Mouse (Mus musculus) left cerebral cortex, postnatal 25 days (tissue): ENCODE results near the gene Trappc5. TPM values are rescaled to one million over a fixed set of nuclear protein-coding genes. Genes with fewer than 3 reads are reported as not detected.

ENCODE experiments used
- DNase-seq, 2 experiments: peaks; one replicate each; pipeline ENCODE4 v3.0.0; 2022; ENCODE audit warnings: low spot score in 2 of 2, mixed read lengths in 1 of 2
- intact Hi-C: fragments of 180-260 bp; cut with DNase I; formaldehyde crosslinking; loops from one replicate; pipeline ENCODE4 v1.15.1; 2025
- total RNA-seq, 2 experiments: library from RNA; stranded (reverse); gene quantifications; 2 replicates each; pipeline ENCODE4 v1.2.3; 2021

Trappc5 gene
- total RNA-seq, 2 experiments from 2014 or later = 25.7 to 27.1 TPM

GRCm38 (mm10) chr8:3671980-3672491 is 4.1 kb upstream of the Trappc5 start, which contains the start of gene Fcor:
Gene Fcor (minus strand): TSS chr8:3672362.
- intact Hi-C loops = loop anchor here (1.0 to 2.0 kb wide), 2 partner anchors 45 to 113 kb away; no protein-coding TSS in a partner anchor
- peak; percentile 90 to 91 for DNase-seq

DNA sequence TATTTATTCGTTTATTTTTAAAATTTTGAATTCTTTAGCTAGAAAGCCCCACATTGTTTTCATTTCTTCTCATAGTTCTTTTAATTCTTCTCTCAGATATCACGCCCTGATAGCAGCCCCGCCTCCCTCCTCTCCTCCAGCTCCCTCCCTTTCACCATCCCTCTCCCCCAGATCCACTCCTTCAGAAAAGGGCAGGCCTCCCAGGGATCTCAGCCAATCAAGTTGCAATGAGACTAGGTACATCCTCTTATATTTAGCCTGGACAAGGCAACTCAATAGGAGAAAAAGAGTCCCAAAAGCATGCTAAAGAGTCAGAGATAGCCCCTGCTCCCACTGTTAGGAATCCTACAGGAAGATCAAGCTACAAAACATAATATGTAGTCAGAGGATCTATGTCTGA is 1.4 kb upstream of the Trappc5 start:
- intact Hi-C loops = loop anchor here (5.0 kb wide), 1 partner anchor 212 kb away; no protein-coding TSS in a partner anchor
- DNase-seq = no peak

DNA sequence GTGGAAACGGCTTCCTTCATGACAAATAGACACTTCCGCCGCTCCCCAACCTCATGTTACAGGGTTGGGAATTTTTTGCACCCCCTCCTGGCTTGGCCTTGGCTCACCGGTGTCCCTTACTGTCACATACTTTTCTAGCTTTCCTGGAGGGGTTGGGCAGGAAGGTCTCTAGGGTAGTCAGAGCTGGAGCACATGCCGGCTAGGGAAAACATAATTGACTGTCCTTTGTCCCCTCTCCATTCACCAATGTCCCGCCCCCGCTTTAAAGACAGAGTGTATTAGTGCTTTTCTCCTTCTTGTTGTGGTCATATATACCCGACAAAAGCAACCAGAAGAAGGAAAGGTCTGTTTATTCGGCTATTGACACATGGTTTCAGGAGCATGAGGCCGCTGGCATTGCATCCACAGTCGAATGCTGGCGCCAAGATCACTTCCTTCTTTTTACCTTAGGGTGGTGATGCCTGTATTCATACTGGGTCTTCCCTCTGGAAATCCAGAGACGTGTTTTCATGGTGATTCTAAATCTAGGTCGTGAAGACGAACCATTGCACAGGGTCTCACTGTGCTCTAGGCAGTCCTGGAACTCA is 987 bp downstream of the Trappc5 start:
- DNase-seq = no peak
- intact Hi-C loops = loop anchor here (1.0 to 5.0 kb wide), 4 partner anchors 47 to 215 kb away; partner anchors contain the start of genes Pet100, Stxbp2 and Xab2

DNA sequence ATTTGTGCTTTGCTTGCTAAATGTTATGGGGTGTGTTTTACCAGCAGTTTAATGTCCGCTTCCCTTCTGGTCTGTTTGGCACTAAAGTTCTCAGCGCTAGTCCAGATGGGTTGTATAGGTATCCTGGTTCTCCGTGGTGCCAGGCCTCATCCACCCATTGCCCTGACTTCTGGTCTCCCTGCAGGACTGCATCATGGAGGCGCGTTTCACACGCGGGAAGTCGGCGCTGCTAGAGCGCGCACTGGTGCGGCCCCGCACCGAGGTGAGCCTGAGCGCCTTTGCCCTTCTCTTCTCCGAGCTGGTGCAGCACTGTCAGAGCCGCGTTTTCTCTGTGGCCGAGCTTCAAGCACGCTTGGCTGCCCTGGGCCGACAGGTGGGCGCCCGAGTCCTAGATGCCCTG is 2.7 kb downstream of the Trappc5 start:
- DNase-seq = no peak
- intact Hi-C loops = loop anchor here (5.0 kb wide), 1 partner anchor 217 kb away; no protein-coding TSS in a partner anchor

DNA sequence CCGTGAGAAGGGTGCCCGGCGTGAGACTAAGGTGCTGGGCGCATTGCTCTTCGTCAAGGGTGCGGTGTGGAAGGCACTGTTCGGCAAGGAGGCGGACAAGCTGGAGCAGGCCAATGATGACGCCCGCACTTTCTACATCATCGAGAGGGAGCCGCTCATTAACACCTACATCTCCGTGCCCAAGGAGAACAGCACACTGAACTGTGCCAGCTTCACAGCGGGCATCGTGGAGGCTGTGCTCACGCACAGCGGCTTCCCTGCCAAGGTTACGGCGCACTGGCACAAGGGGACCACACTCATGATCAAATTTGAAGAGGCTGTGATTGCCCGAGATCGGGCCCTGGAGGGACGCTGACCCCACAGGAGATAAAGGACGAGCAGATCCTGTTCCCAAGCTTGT is 3.1 kb downstream of the Trappc5 start:
- no peak for DNase-seq
- intact Hi-C loops = loop anchor here (5.0 kb wide), 1 partner anchor 217 kb away; no protein-coding TSS in a partner anchor

DNA sequence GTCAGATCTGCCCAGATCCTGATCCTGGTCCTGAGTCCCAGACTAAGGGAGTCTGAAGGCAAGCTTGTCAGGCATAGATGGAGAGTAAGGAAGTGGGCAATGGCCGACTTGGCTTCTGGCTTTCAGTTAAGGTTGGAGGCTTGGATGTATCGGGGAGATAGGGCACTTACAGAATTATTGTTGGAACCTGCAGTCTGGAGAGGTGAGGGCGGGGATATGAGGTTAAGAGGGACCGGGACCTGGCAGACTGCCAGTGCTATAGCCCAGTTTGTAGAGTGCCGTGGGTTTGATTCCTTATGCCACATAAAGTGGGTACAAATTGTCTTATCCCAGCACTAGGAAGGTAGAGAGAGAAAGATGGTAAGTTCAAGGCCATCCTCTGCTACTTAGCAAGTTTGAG is 3.6 kb downstream of the Trappc5 start:
- DNase-seq = no peak
- intact Hi-C loops = loop anchor here (5.0 kb wide), 1 partner anchor 217 kb away; no protein-coding TSS in a partner anchor

GRCm38 (mm10) chr8:3682435-3682834 is 6.3 kb downstream of the Trappc5 start:
- no peak for DNase-seq
- intact Hi-C loops = no loop called here

DNA sequence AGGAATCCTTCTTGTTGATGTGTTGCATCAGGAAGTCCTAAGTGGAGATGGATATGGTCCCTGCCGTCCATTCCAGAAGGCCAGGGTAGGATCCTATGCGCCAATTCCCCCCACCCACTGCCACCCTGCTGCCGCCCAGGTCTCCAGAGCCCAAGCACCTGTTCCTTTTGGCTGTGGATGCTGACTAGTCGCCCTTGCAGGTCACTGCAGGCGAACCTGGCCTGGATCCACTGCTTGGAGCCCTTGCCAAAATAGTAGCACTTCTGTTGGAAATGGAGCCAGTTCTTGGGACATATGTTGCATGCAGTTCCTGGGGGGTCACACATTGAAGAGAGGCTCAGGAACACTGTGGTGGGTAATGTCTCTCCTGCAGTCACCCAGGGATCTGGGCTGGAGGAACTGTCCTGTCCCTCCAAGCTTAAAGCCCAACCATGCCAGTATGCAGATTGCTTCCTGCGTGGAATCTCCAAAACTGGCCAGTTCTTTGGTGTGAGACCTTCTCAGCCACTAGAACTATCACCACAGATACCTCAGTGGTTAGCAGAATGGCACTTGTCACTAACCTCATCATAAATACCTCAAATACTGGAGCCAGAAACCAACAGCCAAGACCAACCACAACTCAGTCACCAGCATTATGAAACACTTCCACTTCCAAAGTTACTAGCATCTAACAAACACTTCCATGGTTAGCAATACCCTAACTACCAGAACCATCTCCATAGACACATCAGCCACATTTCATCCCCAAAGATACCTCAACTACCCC is 7.5 kb downstream of the Trappc5 start:
- DNase-seq = no peak
- intact Hi-C loops = no loop called here

GRCm38 (mm10) chr8:3684530-3684929 is 8.4 kb downstream of the Trappc5 start:
- intact Hi-C loops = no loop called here
- no peak for DNase-seq

GRCm38 (mm10) chr8:3685422-3685821 is 9.3 kb downstream of the Trappc5 start:
- intact Hi-C loops = no loop called here
- DNase-seq = no peak

GRCm38 (mm10) chr8:3687537-3687936 is 11.4 kb downstream of the Trappc5 start:
- intact Hi-C loops = no loop called here
- DNase-seq = no peak

DNA sequence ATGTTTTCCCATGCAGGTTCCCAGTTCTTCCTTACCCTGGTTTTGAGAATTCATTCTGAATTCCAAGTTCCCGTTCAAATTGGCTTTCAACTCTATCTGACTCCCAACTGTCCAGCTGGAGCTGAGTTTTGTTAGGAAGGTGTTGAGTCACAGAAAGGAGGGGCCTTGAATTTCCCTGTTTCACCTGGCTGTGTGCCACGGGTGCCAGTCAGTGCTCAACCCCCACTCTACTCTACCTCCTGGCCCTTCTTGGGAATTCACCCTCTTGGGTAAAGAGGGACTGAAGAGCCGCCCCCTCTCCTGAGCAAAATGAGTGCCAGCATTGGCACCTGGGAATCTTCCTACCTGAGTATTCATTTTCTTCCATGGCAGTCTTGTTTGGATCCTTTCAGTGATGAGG is 14.7 kb downstream of the Trappc5 start:
- DNase-seq = no peak
- intact Hi-C loops = no loop called here

GRCm38 (mm10) chr8:3694121-3694520 is 18.0 kb downstream of the Trappc5 start, which contains the start of gene Fcer2a:
Gene Fcer2a (minus strand): TSS chr8:3694175.
- intact Hi-C loops = no loop called here
- no peak for DNase-seq

DNA sequence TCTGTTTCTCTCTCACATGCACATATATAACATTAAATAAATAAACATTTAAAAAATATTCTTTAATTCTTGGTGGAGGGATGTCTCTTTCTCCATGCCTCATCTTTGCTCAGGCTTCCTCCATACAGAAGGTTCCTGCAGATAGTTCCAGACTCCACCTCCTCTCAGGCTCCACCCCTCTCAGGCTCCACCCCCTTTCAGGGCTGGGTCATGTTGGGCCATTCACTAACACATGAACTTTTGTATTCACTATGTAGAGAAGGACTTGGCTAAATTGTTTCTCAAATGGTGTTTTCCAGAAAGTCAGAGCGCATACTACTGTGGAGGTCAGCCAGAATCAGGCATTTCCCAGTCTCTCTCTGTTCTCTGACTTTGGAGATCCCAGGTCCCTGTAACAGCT is 25.4 kb downstream of the Trappc5 start:
- DNase-seq = no peak
- intact Hi-C loops = no loop called here

DNA sequence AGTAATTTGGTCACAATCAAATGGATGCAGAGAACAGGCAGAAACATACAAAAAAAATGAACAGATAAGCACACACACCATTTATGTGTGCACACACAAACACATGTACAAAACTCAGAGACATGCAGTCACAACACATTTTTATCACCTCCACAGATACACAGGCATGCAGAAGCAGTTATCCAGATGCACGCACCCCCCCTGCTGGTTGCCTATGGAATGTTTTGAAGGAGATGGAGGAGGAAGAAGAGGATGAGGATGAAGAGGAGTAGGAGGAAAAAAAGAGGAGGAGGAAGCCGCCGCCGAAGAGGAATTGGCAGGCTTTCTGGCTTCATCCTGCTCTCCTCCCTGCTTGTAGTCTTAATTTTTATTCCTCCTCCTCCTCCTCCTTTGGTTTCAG is 29.6 kb downstream of the Trappc5 start:
- intact Hi-C loops = no loop called here

DNA sequence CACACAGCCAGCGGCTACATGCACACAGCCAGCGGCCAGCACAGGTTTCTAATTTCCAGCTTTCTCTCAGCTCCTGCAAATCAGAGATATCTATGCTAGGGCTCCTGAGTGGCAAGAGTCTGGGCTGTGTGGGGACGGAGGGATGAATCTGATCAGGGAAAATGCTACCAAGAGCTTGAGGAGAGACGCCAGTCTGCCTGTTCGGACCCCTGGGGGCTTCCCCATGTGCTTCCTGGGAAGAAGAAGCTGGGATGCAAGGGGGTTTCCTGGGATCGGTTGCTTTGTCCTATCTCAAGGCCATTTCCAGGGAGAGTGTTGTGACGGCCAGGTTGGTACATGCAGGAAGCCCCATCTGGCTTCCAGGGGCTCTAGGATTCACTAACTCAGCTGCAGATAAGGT is 31.5 kb downstream of the Trappc5 start:
- intact Hi-C loops = no loop called here
- no peak for DNase-seq

More for the DNA sequence above, 29.6 kb downstream of the Trappc5 start:
- peak in 1 of 2 experiments; percentile 30 for DNase-seq

DNA sequence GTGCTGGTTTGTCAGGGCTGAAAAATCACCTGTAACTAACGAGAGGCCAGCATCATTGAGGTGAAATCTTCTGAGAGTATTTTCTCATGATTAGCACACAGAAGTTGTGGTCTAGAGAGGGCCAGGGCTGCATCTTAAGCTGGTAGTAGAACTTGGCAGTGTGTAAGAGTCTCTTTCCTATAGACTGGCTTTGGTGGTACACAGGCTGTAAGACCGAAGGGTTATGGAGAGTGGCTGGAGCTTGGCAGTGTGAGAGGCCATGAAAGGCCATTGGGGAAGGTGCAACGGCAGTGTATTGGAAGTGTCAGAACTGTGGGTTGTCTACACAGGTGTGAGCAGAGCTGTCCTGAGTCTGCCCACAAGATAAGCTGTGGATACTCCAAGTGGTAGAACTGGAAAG is 34.2 kb downstream of the Trappc5 start:
- intact Hi-C loops = no loop called here

GRCm38 (mm10) chr8:3711646-3712045 is 35.5 kb downstream of the Trappc5 start:
- no peak for DNase-seq
- intact Hi-C loops = no loop called here

More for the DNA sequence above, 34.2 kb downstream of the Trappc5 start:
- no peak for DNase-seq

- intact Hi-C loops = no loop called here
- DNase-seq = no peak
Measured at GRCm38 (mm10) chr8:3717321-3717954, 41.3 kb downstream of the Trappc5 start.

DNA sequence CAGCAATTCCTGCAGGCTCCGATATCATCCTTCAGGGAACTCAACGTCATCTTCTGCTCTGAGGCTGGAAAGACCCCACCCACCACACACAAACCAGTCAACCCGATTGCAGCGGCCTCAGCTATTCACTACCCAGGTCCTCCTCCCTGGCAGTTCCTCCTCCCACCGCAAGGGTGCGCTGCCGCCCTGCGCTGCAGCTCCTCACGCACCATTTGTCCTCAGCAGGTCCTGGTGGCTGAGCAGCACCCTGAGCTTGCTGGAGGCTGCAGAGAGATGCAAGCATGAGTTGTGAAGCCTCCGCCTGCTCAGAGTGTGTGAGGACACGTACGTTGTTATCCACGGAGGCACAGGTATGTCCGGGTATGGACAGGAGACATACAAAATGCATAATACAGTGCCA is 42.5 kb downstream of the Trappc5 start:
- intact Hi-C loops = loop anchor here (1.0 kb wide), 1 partner anchor 238 kb away; no protein-coding TSS in a partner anchor
- peak; percentile 56 to 64 for DNase-seq
